Mouse (Mus musculus) limb, embryonic 14.5 days (tissue): ENCODE measurements around the gene Nek7. TPM values are rescaled to one million over a fixed set of nuclear protein-coding genes. Genes with fewer than 3 reads are reported as not detected.

Source experiments
- ATAC-seq: fragments of 200-750 bp; cut with Nextera tagmentation; 2 replicates; pipeline ENCODE4 v1.8.0; 2017; ENCODE audit warnings: low read depth, moderate number of reproducible peaks, moderate TSS enrichment; ENCODE audit not compliant: low FRiP score
- DNase-seq: peaks from one replicate; pipeline ENCODE4 v3.0.0-alpha.2; 2015; ENCODE audit warnings: low spot score
- H3K27ac ChIP-seq: fragments of 300-500 bp; sonication (generic); replicated peaks from 2 replicates; pipeline ENCODE4 v1.5.1; 2014; ENCODE audit warnings: low read depth, mild to moderate bottlenecking, low read length, moderate library complexity, mixed read lengths
- H3K27me3 ChIP-seq: fragments of 300-500 bp; sonication (generic); 2 replicates; pipeline ENCODE4 v1.6.1; 2014; ENCODE audit warnings: low read length, mixed read lengths; ENCODE audit not compliant: control insufficient read depth, insufficient read depth
- H3K36me3 ChIP-seq: fragments of 300-500 bp; sonication (generic); 2 replicates; pipeline ENCODE4 v1.6.1; 2014; ENCODE audit warnings: mild to moderate bottlenecking, low read length, moderate library complexity, mixed read lengths; ENCODE audit not compliant: control insufficient read depth, insufficient read depth
- H3K4me1 ChIP-seq: fragments of 300-500 bp; sonication (generic); 2 replicates; pipeline ENCODE4 v1.6.1; 2014; ENCODE audit warnings: antibody characterized with exemption, low read length, mixed read lengths; ENCODE audit not compliant: control insufficient read depth, insufficient read depth
- H3K4me2 ChIP-seq: fragments of 300-500 bp; sonication (generic); replicated peaks from 2 replicates; pipeline ENCODE4 v1.6.1; 2014; ENCODE audit warnings: low read depth, mild to moderate bottlenecking, low read length, moderate library complexity; ENCODE audit not compliant: severe bottlenecking
- H3K4me3 ChIP-seq: fragments of 300-500 bp; sonication (generic); replicated peaks from 2 replicates; pipeline ENCODE4 v1.5.1; 2014; ENCODE audit warnings: low read length
- H3K9ac ChIP-seq: fragments of 300-500 bp; sonication (generic); 2 replicates; pipeline ENCODE4 v1.6.1; 2014; ENCODE audit warnings: mild to moderate bottlenecking, low read depth, low read length, moderate library complexity; ENCODE audit not compliant: severe bottlenecking
- H3K9me3 ChIP-seq: fragments of 300-500 bp; sonication (generic); 2 replicates; pipeline ENCODE4 v1.6.1; 2016; ENCODE audit warnings: low read length; ENCODE audit not compliant: control insufficient read depth
- POLR2A ChIP-seq: fragments of 200-500 bp; IDR thresholded peaks from 2 replicates; pipeline ENCODE4 v1.8.0; 2012; ENCODE audit warnings: inconsistent platforms, mild to moderate bottlenecking, moderate library complexity, borderline replicate concordance; ENCODE audit not compliant: insufficient read depth, insufficient read length; ENCODE audit errors: extremely low read depth
- WGBS: fragments of 180-500 bp; shearing (Covaris S2); extraction: QIAGEN DNeasy Blood & Tissue Kit; methylation state at CpG from one replicate; pipeline ENCODE4 v1.1.7; 2014; 5-methylcytosine and 5-hydroxymethylcytosine counted together
- polyA plus RNA-seq, 2 experiments: library from polyadenylated mRNA; depleted of rRNA in 1 of 2; stranded (reverse) in 1 of 2; unstranded in 1 of 2; fragments of >200 nt; fragmentation: Nextera tagmentation in 1 of 2; extraction: Ambion mirVana in 1 of 2; gene quantifications; 2 replicates each; pipeline versions ENCODE4 v1.2.1 to v1.2.3; 2012 to 2014

Nek7 gene
- polyA plus RNA-seq, 2 experiments = 14.2 to 32.4 TPM

GRCm38 (mm10) chr1:138640934-138641461 lies 21.1 kb upstream of the Nek7 start:
- WGBS = 51% methylated on average over 4 of the region's 4 CpGs
- ATAC-seq = no peak
- Histone ChIP-seq H3K36me3 (no peaks in the 10 kb centered on the region), H3K9ac (no peak overlapping the region), H3K27me3 (no peaks in the 10 kb centered on the region), H3K4me2 (no peak overlapping the region), H3K9me3 (no peaks in the 10 kb centered on the region), H3K4me1 (no peaks in the 10 kb centered on the region; the same call in 1 of the 2 replicates), H3K4me3 (no peak overlapping the region), H3K27ac (no peak overlapping the region)
- no peak for TF ChIP-seq POLR2A
- no peak for DNase-seq

DNA sequence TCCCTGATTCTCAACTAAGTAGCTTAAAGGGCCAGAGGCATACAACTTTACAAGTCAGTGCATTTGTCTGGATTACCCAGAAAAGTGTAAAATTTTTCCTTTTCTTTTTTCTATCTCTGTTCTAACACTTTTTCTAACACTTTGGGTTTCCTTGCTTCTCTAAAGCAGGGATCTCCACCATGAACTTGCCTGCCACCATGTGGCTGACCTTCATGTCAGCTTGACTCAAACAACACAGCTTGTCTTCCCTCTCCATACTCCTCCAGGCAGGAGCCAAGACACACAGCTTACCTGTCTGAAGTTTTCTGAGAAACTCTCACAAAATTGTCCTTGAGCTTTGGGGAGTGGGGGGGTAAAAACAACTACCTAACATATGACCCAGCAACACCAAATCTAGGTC lies 17.9 kb upstream of the Nek7 start:
- no peak for ATAC-seq

DNA sequence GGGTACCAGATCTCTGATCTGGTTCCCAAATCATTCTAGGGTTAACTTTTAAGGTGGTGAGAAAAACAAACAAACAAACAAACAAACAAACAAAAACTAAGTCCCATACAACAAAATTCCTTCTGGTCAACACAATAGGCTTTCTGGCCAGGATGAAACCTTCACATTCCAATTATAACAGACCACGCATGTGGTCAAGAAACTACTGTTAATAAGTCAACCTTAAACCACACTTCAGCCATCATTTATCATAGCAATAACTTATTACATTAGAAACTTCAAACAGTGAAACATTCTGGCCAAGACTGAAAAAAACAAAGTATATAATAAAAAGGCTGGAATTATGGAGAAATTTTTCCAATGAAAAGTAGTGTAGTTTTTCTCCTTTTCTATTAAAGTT lies 14.6 kb upstream of the Nek7 start:
- Histone ChIP-seq H3K27me3 (no peaks in the 10 kb centered on the region), H3K27ac (no peak overlapping the region), H3K36me3 (no peaks in the 10 kb centered on the region), H3K4me3 (no peak overlapping the region), H3K4me1 (no peaks in the 10 kb centered on the region), H3K4me2 (no peak overlapping the region), H3K9ac (no peak overlapping the region), H3K9me3 (no peaks in the 10 kb centered on the region)
- ATAC-seq = no peak
- no peak for TF ChIP-seq POLR2A
- no peak for DNase-seq
- 82% methylated on average over 1 of the region's 1 CpGs for WGBS

More for the DNA sequence above, 17.9 kb upstream of the Nek7 start:
- no peaks in the 10 kb centered on the region for H3K4me1 ChIP-seq
- TF ChIP-seq POLR2A = no peak
- no peaks in the 10 kb centered on the region for H3K27me3 ChIP-seq
- DNase-seq = no peak
- no peak overlapping the region for H3K9ac ChIP-seq
- H3K9me3 ChIP-seq = no peaks in the 10 kb centered on the region
- H3K4me3 ChIP-seq = no peak overlapping the region
- H3K27ac ChIP-seq = no peak overlapping the region
- H3K4me2 ChIP-seq = no peak overlapping the region
- H3K36me3 ChIP-seq = no peaks in the 10 kb centered on the region

DNA sequence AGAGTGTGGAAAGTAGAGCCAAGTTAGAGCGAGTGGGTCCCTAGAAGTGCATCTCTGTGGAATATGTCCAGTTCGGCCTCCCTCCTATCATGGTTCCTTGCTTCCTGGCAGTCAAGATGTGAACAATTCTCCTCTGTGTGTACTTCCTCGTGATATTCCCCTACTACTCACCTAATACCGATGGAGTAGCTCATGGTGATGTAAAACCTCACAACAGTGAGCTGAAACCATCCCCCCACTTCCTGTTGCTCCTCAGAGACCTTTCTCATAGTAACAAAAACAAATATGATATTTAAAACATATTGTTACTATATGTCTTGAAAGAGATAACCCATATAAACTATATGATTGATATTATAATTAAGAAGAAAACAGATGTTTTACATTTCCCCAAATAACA lies 9.0 kb upstream of the Nek7 start:
- ATAC-seq (no peak), DNase-seq (no peak)
- no peak for TF ChIP-seq POLR2A
- H3K9ac ChIP-seq = no peak overlapping the region
- H3K4me1 ChIP-seq = no peaks in the 10 kb centered on the region
- no peak overlapping the region for H3K4me3 ChIP-seq
- H3K27me3 ChIP-seq = no peaks in the 10 kb centered on the region
- no peak overlapping the region for H3K4me2 ChIP-seq
- no peak overlapping the region for H3K27ac ChIP-seq
- no peaks in the 10 kb centered on the region for H3K36me3 ChIP-seq
- WGBS = 80% methylated on average over 4 of the region's 4 CpGs
- H3K9me3 ChIP-seq = no peaks in the 10 kb centered on the region

DNA sequence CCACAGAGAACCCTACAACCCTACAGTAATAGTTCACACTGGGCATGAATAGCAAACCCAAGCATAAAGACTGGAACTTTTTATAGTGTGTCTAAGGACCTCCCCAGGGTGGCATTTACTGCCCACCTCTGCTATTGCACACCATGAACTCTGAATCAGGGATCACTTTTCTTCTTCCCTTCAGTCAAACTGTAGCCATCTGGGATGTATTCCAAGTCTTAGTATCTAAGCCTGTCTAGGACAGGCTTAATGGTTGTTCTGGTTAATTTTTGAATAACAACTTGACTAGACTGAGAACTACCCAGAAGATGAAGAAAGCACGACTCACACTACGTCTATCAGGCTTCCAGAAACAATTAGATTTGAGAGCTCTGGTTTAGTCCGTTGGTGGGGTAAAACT lies 8.5 kb upstream of the Nek7 start:
- H3K36me3 ChIP-seq = no peaks in the 10 kb centered on the region
- TF ChIP-seq POLR2A = no peak
- H3K27me3 ChIP-seq = no peaks in the 10 kb centered on the region
- no peaks in the 10 kb centered on the region for H3K9me3 ChIP-seq
- H3K4me2 ChIP-seq = no peak overlapping the region
- no peak overlapping the region for H3K4me3 ChIP-seq
- H3K4me1 ChIP-seq = no peaks in the 10 kb centered on the region
- no peak overlapping the region for H3K9ac ChIP-seq
- DNase-seq (no peak), ATAC-seq (no peak)
- H3K27ac ChIP-seq = no peak overlapping the region
- 74% methylated on average over 3 of the region's 3 CpGs for WGBS

GRCm38 (mm10) chr1:138627804-138628203 lies 7.9 kb upstream of the Nek7 start:
- no peak overlapping the region for H3K9ac ChIP-seq
- H3K36me3 ChIP-seq = no peaks in the 10 kb centered on the region
- no peaks in the 10 kb centered on the region for H3K4me1 ChIP-seq
- H3K4me3 ChIP-seq = no peak overlapping the region
- no peak for TF ChIP-seq POLR2A
- no peaks in the 10 kb centered on the region for H3K9me3 ChIP-seq
- 79% methylated on average over 3 of the region's 3 CpGs for WGBS
- DNase-seq (no peak), ATAC-seq (no peak)
- H3K4me2 ChIP-seq = no peak overlapping the region
- no peak overlapping the region for H3K27ac ChIP-seq
- H3K27me3 ChIP-seq = no peaks in the 10 kb centered on the region
